Mouse (Mus musculus) brain, embryonic 14.5 days (tissue): ENCODE measurements around the gene Gpr1.

Experiments
- CTCF ChIP-seq: fragments of 200-500 bp; IDR thresholded peaks from 2 replicates; pipeline ENCODE4 v1.5.1; 2012; ENCODE audit warnings: inconsistent platforms, mild to moderate bottlenecking, moderate library complexity, borderline replicate concordance; ENCODE audit not compliant: insufficient read depth, insufficient read length; ENCODE audit errors: extremely low read depth
- POLR2A ChIP-seq: fragments of 200-500 bp; IDR thresholded peaks from 2 replicates; pipeline ENCODE4 v1.6.1; 2012; ENCODE audit warnings: mild to moderate bottlenecking, inconsistent platforms, borderline replicate concordance; ENCODE audit not compliant: poor library complexity, insufficient read depth, insufficient read length, severe bottlenecking; ENCODE audit errors: extremely low read depth

GRCm38 (mm10) chr1:63219277-63219676 lies 4.9 kb upstream of the Gpr1 start:
- TF ChIP-seq CTCF (no peak), POLR2A (no peak)
